Mouse (Mus musculus): ENCODE results near the gene Btbd7. TPM values are rescaled to one million over a fixed set of nuclear protein-coding genes. Genes with fewer than 3 reads are reported as not detected.

The Btbd7 gene
- 31.6 and 36.5 TPM in 2 replicates for total RNA-seq (2017)

DNA sequence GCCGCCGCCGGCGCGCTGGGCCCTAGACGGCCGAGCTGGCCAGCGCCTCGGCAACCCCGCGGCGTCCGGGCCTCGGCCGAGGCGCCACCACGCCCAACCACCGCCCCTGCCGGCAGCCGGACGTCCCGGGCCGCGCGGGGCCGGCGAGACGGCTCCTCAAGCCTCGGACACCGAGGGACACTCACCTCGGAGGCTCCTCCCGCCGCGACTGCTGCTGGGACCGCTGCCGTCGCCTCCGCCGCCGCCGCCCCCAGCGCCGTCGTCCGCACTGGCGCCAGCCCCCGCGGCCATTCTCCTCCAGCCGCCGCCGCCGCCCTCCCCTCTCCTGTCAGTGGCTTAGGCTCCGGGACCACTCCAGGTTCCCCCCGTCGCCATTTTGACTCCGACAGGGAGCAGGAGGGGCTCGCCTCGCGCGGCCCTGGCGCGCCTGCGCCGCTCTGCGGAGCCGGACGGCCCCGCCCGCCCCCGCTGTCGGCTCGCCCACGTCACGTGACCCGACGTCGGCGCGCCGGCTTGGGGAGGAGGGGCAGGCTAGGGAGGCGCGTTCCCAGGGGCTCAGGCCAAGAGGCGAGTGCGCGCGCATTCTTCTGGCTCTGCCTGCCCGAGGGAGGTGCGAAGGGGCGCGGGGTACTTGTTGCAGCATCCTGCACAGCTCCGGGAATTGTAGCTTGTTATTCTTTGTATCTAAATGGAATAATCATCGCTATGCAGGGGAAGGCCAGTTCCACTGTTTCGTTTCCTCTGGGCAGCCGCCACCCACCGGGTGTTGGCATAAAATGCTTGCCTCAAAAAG is at the start of gene Btbd7:
Btbd7 (minus strand) TSS at position 441 of the 793 bp plus-strand sequence.
- ATAC-seq (replicated peaks in 1 of 2; ENCODE audit: insufficient read depth in 1 of 2, low FRiP score in 2 of 2, low TSS enrichment in 1 of 2, low read depth in 1 of 2, poor library complexity in 2 of 2, severe bottlenecking in 2 of 2), result peak; percentile 86 to 90

DNA sequence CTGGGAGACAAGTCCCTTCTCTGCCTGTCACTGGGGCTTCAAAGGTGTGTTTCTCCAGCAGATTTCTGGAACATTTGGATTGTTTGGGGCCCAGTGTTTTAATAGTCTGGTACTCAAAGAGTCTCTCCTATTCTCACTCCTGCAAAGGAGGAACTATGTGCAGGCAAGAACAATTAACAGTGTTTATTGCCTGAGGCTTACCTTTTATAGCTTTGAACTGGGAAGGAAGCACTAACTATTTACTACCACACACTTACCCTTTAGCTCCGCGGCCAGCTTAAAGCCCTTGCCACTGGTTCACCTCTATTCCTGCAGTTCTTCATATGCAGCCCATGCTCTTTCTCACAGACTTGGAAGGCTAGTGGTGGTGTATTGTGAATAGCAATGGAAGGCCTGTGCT is 37.8 kb upstream of the Btbd7 start:
- no peak for ATAC-seq (replicated peaks in 1 of 2; ENCODE audit: insufficient read depth in 1 of 2, low FRiP score in 2 of 2, low TSS enrichment in 1 of 2, low read depth in 1 of 2, poor library complexity in 2 of 2, severe bottlenecking in 2 of 2)

DNA sequence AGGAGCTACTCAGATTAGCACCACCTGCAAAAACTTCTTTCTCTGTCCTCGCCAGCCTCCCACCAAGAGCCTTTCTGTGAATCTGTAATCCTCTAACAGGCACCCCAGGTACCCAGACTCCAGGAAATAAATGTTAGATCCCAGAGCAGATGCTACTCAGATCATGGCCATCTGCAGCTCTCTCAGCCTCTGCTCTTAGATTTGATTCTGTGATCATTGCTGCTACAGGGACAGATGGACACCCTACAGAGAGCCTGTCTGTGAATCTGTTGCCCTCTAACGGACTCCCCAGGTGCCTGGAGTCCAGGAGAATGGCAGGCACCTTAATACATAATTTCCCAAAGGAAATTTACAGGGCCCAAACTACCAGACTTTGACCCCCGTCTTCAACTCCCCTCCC is 29.9 kb upstream of the Btbd7 start:
- ATAC-seq (replicated peaks in 1 of 2; ENCODE audit: insufficient read depth in 1 of 2, low FRiP score in 2 of 2, low TSS enrichment in 1 of 2, low read depth in 1 of 2, poor library complexity in 2 of 2, severe bottlenecking in 2 of 2), result no peak

DNA sequence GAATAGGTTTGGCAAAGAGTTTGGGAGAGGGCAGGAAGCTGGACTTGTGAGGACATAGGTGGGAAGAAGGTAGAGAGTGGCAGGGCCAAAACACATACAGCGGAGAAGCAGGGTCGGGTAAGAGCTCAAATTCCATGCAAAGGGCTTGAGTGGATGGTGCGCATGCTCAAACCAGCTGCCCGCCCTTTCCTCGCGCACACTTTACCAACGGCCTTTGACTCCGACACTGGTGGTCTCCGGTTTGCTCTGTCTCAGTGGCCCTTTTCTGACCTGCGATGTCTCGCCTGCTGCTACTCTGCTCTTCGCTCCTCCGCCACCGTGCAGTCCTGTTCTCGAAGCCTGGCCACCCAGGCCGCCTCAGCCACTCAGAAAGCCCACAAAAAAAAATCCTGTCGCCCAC is 20.8 kb upstream of the Btbd7 start, which contains the start of gene Cox8c:
Cox8c (plus strand) TSS at position 226 of the 400 bp plus-strand sequence.
- no peak for ATAC-seq (replicated peaks in 1 of 2; ENCODE audit: insufficient read depth in 1 of 2, low FRiP score in 2 of 2, low TSS enrichment in 1 of 2, low read depth in 1 of 2, poor library complexity in 2 of 2, severe bottlenecking in 2 of 2)

DNA sequence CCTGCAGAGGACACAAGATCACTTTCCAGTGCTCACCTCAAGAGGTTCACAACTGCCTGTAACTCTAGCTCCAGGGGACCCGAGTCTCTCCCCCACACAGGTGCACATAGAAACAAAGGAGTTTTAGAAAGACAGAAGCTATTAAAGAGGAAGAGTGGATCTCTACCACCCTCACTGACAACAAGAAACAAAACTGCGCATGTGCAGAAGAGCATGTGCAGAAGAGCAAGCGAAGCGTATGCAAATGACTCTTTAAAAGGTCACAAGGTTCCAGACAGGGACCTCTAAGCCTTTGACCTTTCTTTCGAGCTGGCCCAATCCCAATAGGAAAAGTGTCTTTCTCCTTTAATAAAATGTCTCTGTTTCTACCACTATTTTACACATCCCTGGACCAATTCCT is 10.3 kb upstream of the Btbd7 start:
- no peak for ATAC-seq (replicated peaks in 1 of 2; ENCODE audit: insufficient read depth in 1 of 2, low FRiP score in 2 of 2, low TSS enrichment in 1 of 2, low read depth in 1 of 2, poor library complexity in 2 of 2, severe bottlenecking in 2 of 2)

DNA sequence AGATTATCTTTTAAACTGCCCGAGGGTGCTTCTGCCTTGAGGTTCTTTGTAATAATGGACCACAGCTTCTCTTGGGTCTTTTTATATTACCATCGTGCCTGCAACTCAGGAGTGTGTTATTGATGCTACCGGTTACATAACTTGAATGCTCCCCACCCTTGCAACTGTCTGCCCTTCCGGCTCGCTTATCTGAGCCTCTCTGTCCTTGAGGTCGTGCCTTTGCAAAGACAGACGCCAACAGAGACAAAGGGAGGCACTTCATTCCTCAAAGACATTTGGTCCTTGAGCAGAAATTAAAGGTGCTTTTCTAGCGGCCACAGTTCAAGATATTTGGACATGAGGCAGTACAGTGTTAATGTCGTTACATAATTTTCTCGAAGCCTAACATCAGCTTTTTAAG is 9.1 kb upstream of the Btbd7 start:
- ATAC-seq (replicated peaks in 1 of 2; ENCODE audit: insufficient read depth in 1 of 2, low FRiP score in 2 of 2, low TSS enrichment in 1 of 2, low read depth in 1 of 2, poor library complexity in 2 of 2, severe bottlenecking in 2 of 2), result no peak

DNA sequence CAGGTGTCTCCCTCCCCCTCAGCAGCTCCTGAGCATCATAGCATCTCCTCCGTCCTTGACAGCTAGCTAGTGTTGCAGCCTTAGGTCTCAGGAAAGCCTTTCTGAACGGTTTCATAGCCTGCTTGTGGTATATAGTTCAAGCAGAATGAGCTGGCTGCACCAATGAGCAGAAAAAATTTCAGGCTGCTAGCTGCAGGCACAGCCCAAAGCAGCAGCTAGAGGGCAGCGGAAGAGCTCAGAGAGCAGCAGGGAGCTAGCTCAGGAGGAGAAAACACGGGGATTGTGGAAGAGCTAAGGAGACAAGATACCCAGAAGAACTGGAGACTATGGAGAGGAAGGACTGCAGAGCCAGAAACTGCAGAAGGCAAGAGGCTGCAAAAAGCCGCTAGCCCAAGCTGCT is 7.5 kb upstream of the Btbd7 start:
- peak; percentile 53 to 66; a peak in 1 of 4 replicates for ATAC-seq (replicated peaks in 1 of 2; ENCODE audit: insufficient read depth in 1 of 2, low FRiP score in 2 of 2, low TSS enrichment in 1 of 2, low read depth in 1 of 2, poor library complexity in 2 of 2, severe bottlenecking in 2 of 2)

DNA sequence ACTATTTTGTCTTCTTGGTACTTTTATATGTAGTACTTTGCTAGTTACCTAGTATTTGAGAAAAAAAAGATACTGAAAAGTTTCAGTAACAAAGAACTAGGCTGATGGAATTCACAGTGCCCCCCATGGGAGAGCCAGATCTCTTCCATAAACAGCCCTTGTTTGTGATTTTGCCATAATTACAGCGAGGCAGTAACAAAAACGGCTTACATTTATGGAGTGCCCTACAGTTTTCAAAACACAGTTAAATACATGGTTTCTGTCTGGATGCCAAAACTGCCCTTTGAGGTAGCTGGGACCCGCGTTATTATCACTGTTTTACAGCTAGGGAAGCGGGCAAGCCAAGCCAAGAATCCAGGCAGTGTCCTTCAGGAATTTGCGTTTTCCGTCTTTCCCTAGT is 630 bp upstream of the Btbd7 start:
- ATAC-seq (replicated peaks in 1 of 2; ENCODE audit: insufficient read depth in 1 of 2, low FRiP score in 2 of 2, low TSS enrichment in 1 of 2, low read depth in 1 of 2, poor library complexity in 2 of 2, severe bottlenecking in 2 of 2), result no peak

DNA sequence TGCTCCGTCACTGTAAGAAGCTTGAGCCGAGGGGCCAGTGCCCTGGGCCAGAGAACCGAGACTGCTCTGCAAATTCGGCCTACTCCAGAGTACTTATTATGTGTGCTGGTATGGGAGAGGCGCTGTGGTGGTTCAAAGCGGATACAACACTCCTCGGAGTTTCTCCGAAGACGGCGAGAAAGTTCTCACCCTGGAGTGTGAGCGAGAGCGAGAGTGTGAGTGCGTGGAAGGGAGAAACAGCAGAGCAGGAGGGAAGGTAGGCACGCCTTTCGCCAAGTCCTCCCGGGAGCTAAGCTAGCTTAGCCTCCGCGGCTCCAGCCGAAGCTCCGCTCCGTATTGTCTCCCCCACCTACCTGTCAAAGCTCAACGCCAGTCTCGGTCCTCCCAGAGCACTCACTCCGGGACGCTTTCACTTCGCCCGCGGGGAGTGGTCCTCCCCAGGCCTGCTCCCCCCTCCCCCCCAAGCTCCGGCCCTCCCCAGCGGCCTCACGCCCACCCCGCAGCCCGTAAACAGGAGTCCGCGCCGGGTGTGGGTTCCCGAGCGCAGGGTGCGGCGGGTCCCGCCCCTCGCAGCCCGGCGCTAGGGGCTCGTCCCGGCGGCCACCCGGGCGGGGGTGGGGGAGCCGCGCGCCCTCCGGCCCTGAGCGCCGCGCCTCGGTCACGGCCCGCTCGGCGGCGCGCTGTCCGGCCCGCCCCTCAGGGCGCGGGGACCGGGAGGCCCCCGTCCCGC is 805 bp downstream of the Btbd7 start:
- ATAC-seq (replicated peaks in 1 of 2; ENCODE audit: insufficient read depth in 1 of 2, low FRiP score in 2 of 2, low TSS enrichment in 1 of 2, low read depth in 1 of 2, poor library complexity in 2 of 2, severe bottlenecking in 2 of 2), result peak; percentile 23 to 62

DNA sequence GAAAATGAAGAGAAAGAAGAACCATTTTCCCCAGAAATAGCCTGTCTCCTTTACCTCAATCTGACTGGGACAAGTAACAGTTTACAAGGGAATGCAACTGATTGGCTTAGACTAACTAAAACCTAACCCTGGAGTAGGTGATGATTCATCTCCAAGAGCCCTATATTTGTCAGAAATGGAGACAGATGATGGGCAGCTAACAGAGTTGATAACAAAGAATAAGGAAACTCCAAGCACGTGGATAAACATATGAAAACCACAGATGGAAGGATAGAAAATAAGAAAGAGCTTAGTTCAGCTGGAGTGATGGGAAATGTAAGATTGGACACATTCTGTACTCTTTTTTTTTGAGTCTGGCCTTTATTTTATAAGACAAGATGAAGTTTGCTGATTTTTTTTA is 7.7 kb downstream of the Btbd7 start:
- ATAC-seq (replicated peaks in 1 of 2; ENCODE audit: insufficient read depth in 1 of 2, low FRiP score in 2 of 2, low TSS enrichment in 1 of 2, low read depth in 1 of 2, poor library complexity in 2 of 2, severe bottlenecking in 2 of 2), result no peak

DNA sequence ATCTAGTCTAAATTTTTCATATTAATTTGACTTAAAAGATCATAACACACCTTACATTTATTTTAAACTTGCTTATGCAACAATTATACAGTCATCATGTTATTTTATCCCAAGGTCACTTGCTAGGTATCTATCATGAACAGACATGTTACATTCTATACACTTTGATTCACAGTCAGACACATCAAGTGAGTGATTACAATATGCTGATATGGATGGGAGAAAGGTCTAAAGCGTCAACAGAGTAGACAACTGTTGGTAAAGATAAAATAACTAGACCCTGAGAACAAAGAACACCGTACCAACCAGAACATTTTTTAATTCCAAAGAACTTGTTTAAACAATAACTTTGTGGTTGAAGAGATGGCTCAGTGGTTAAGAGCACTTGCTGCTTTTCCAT is 8.5 kb downstream of the Btbd7 start:
- no peak; a peak in 1 of 4 replicates for ATAC-seq (replicated peaks in 1 of 2; ENCODE audit: insufficient read depth in 1 of 2, low FRiP score in 2 of 2, low TSS enrichment in 1 of 2, low read depth in 1 of 2, poor library complexity in 2 of 2, severe bottlenecking in 2 of 2)

DNA sequence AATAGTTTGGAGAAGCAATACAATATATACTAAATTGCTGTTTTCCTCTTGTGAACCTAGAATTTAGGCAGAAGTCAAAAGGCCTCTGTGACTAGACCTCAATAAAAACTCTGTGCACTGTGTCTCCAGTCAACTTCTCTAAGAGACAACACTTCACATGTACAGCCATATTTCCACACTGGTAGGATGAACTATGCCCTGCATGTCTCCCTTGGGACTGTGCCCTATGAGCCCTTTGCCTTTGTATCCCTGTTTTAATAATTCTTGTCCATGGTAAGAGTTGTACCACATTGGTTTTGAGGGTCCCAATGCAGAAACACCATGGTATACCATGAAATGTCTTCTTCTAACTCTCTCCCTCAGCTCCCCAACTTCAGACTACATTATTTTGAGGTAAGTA is 17.5 kb downstream of the Btbd7 start:
- ATAC-seq (replicated peaks in 1 of 2; ENCODE audit: insufficient read depth in 1 of 2, low FRiP score in 2 of 2, low TSS enrichment in 1 of 2, low read depth in 1 of 2, poor library complexity in 2 of 2, severe bottlenecking in 2 of 2), result no peak

DNA sequence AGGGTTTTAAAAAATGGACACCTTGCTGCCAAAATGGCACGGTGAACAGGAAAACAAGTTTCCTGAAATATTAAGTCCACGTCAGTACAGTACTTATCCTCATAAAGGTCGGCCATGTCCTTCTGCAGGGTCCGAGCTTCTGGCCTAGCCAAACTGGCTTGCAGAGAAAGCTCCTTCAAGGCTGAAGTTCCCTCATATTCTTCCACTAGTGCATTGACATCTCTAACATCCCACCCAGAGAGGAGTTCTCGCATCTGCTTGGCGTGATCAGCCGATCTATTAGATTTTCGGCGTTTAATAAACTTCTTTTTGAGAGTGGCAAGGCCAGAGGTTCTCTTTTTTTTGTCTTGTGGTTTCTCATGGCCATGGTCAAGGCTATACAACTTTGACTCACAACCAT is 40.0 kb downstream of the Btbd7 start:
- no peak for ATAC-seq (replicated peaks in 1 of 2; ENCODE audit: insufficient read depth in 1 of 2, low FRiP score in 2 of 2, low TSS enrichment in 1 of 2, low read depth in 1 of 2, poor library complexity in 2 of 2, severe bottlenecking in 2 of 2)

DNA sequence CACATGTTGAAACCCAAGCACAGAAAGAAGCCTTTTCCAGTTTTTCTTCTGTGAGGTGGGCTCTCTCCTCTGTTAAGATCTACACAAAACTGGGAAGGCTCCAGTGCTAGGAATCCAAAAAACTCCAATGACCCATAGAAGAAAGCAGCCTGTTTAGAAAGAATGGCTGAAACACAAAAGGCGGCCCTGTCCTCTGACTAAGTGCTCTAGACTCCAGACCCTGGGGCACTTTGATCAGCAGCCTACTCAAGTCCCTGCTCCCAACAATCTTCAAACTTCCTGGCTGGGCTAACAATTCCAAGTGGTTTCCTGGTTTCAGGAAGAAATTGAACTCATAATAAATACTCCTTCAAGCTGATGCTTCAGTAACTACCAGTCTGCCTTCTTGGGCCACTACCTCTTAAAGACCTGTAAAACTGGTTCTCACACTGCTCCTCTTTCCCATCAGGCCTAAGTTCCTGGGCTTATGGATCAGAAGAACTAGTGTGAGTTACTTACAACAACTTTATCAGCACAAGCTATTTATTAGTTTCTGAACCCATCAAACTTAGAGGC is 45.4 kb downstream of the Btbd7 start:
- ATAC-seq (replicated peaks in 1 of 2; ENCODE audit: insufficient read depth in 1 of 2, low FRiP score in 2 of 2, low TSS enrichment in 1 of 2, low read depth in 1 of 2, poor library complexity in 2 of 2, severe bottlenecking in 2 of 2), result no peak

DNA sequence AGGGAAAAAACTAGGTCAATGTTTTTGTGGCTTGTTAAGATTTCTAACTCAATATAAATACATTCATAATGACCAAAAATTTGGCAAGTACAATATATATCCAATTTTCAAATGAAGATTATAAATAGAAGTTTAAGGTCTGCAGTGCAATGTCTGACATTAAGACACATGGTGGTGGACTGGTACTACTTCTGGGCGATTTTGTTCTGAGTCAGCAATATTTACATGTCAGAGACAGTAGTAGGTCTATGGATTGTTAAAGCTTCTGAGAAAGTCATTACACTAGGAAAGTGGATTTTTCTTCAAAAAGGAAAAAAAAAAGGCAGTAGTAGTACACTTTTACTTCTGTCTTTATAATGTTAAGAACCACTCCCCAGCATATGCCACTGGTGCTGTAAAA is 46.4 kb downstream of the Btbd7 start:
- ATAC-seq (replicated peaks in 1 of 2; ENCODE audit: insufficient read depth in 1 of 2, low FRiP score in 2 of 2, low TSS enrichment in 1 of 2, low read depth in 1 of 2, poor library complexity in 2 of 2, severe bottlenecking in 2 of 2), result no peak

DNA sequence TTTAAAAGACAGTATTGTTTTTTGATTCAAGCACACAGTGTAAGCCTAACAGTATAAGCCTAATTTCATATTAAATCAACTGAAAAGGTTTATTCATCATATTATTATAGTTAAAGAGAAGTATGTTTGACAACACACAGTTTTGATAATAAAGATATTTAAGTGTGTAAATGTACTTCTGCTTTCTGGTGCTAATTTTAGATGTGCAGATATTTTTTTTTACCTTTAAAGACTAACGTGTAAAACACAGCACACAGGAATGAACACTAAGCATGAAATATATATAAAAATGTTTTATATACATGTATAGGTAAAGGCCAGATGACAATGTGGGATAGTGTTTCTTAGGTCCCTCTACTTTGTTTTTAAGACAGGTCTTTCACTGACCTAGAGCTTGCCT is 51.2 kb downstream of the Btbd7 start:
- no peak for ATAC-seq (replicated peaks in 1 of 2; ENCODE audit: insufficient read depth in 1 of 2, low FRiP score in 2 of 2, low TSS enrichment in 1 of 2, low read depth in 1 of 2, poor library complexity in 2 of 2, severe bottlenecking in 2 of 2)

DNA sequence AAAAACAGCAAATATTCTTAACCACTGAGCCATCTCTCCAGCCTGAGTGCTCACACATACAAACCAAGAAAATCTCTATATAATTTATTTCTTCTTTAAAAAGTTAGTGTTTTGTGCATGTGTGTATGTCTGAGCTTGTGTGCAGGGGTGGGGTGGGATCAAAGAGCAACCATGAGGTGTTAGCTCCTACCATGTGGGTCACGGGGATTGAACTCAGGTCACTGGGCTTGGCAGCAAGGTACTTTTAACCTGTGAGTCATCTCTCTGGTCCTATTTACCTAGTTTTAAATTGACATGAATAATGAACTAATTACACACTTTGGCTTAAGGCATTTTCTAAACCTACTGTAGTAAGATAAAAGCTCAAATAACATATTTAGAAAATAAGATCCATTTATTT is 51.9 kb downstream of the Btbd7 start:
- ATAC-seq (replicated peaks in 1 of 2; ENCODE audit: insufficient read depth in 1 of 2, low FRiP score in 2 of 2, low TSS enrichment in 1 of 2, low read depth in 1 of 2, poor library complexity in 2 of 2, severe bottlenecking in 2 of 2), result no peak

DNA sequence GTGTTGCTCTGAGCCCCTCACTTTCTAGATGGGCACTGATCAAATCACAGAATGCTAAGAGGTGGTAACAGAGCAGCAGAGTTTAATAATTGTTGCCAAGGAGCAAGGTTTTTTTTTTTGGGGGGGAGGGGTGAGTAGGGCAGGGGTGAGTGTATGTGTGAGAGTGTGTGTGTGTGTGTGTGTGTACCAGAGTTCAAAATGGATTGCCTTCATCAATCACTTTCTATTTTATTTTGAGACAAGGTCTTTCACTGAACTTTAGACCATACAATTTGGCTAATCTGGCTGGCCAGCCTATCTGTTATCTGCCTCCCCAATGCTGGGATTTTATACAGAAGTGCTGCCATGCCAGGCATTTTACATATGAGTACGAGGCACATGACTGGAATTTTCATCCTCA is 63.4 kb downstream of the Btbd7 start:
- no peak for ATAC-seq (replicated peaks in 1 of 2; ENCODE audit: insufficient read depth in 1 of 2, low FRiP score in 2 of 2, low TSS enrichment in 1 of 2, low read depth in 1 of 2, poor library complexity in 2 of 2, severe bottlenecking in 2 of 2)
